Mouse (Mus musculus): Measurements from ENCODE around the gene Timp2.

- TF ChIP-seq POLR2A (IDR thresholded peaks at IDR 0.05; ENCODE audit: borderline replicate concordance, control insufficient read depth, low read depth, low read length), result no peak
- TF ChIP-seq CTCF (IDR thresholded peaks at IDR 0.05; ENCODE audit: control insufficient read depth, insufficient read depth, low read length), result no peak
These were observed 19.5 kb upstream of the Timp2 start for GRCm38 (mm10) chr11:118375006-118375405.
